Mouse (Mus musculus): ENCODE measurements around the gene Nol12. TPM values are rescaled to one million over a fixed set of nuclear protein-coding genes. Genes with fewer than 3 reads are reported as not detected.

Nol12 gene
- total RNA-seq, 2 experiments from 2014 or later: 36.7 to 39.5 TPM

GRCm38 (mm10) chr15:78992925-78993324, 58.2 kb downstream of the Nol12 start:
- DNase-seq: no peak

Small RNA genes within 50 kb of the gene (microRNA-seq; reads per million reads assigned to microRNA genes)
- 0.30 to 0.63 reads per million in 2 experiments for gene Mir6955

Other genes with a start within 250 kb of the Nol12 start
- gene Elfn2, start 216.2 kb upstream of the Nol12 start, total RNA-seq (2021): 100 to 1,000 TPM; 181 to 207 TPM
- gene Mfng, start 161.5 kb upstream of the Nol12 start, total RNA-seq (2021): 1 to 10 TPM; 5.4 to 6.2 TPM
- gene Card10, start 131.9 kb upstream of the Nol12 start, total RNA-seq (2021): 1 to 10 TPM; 5.1 to 5.8 TPM
- 10 to 100 TPM; 12.4 to 13.2 TPM for gene Cdc42ep1, start 92.3 kb upstream of the Nol12 start, total RNA-seq (2021)
- gene Lgals2, start 79.4 kb upstream of the Nol12 start, total RNA-seq (2021): not detected
- 10 to 100 TPM; 56.2 to 58.6 TPM for gene Gga1, start 57.7 kb upstream of the Nol12 start, total RNA-seq (2021)
- under 1 TPM in 1 of 2 experiments, not detected in 1; 0.33 TPM for gene Gm49510, start 35.3 kb upstream of the Nol12 start, total RNA-seq (2021)
- 10 to 100 TPM; 32.0 to 33.3 TPM for gene Sh3bp1, start 35.2 kb upstream of the Nol12 start, total RNA-seq (2021)
- 100 to 1,000 TPM; 171 to 176 TPM for gene Pdxp, start 21.0 kb upstream of the Nol12 start, total RNA-seq (2021)
- gene Lgals1, start 8.2 kb upstream of the Nol12 start, total RNA-seq (2021): 10 to 100 TPM; 18.2 to 19.2 TPM
- 10 to 100 TPM in 1 of 2 experiments, 1 to 10 TPM in 1; 7.7 to 12.7 TPM for gene Triobp, start 12.8 kb downstream of the Nol12 start, total RNA-seq (2021)
- gene H1f0, start 93.5 kb downstream of the Nol12 start, total RNA-seq (2021): 10 to 100 TPM; 88.9 to 89.5 TPM
- not detected for gene Galr3, start 107.0 kb downstream of the Nol12 start, total RNA-seq (2021)
- gene Ankrd54, start 128.0 kb downstream of the Nol12 start, total RNA-seq (2021): 10 to 100 TPM; 17.6 to 20.7 TPM
- gene Eif3l, start 140.2 kb downstream of the Nol12 start, total RNA-seq (2021): 10 to 100 TPM; 69.4 to 74.8 TPM
- 10 to 100 TPM; 33.1 to 34.5 TPM for gene Micall1, start 174.0 kb downstream of the Nol12 start, total RNA-seq (2021)
- 100 to 1,000 TPM in 1 of 2 experiments, 10 to 100 TPM in 1; 98.9 to 101 TPM for gene Polr2f, start 206.1 kb downstream of the Nol12 start, total RNA-seq (2021)
- 1 to 10 TPM; 8.9 to 9.3 TPM for gene 1700088E04Rik, start 206.3 kb downstream of the Nol12 start, total RNA-seq (2021)
- gene Sox10, start 230.3 kb downstream of the Nol12 start, total RNA-seq (2021): 10 to 100 TPM; 28.9 to 31.6 TPM

Measured in layer of hippocampus, postnatal 36 days (tissue).